Mouse (Mus musculus) thymus, adult 2 months (tissue): ENCODE data around the gene Phb2.

ENCODE experiments used
- CTCF ChIP-seq: fragments of 200-500 bp; IDR thresholded peaks from 2 replicates; pipeline ENCODE4 v1.5.1; 2012; ENCODE audit warnings: mild to moderate bottlenecking, control low read depth, low read length, moderate library complexity, borderline replicate concordance; ENCODE audit not compliant: control insufficient read depth, poor library complexity, insufficient read depth; ENCODE audit errors: extremely low read depth
- POLR2A ChIP-seq: fragments of 200-500 bp; IDR thresholded peaks from 2 replicates; pipeline ENCODE4 v1.6.1; 2012; ENCODE audit warnings: mild to moderate bottlenecking, low read length, control low read depth, moderate library complexity; ENCODE audit not compliant: control insufficient read depth, poor library complexity, insufficient read depth; ENCODE audit errors: extremely low read depth

GRCm38 (mm10) chr6:124701338-124701737 lies 10.8 kb upstream of the Phb2 start:
- TF ChIP-seq CTCF (no peak), POLR2A (no peak)
